Mouse (Mus musculus): ENCODE data around the gene Chrm4.
A peak's percentile ranks its signal among the peaks of the same experiment; 100 is the strongest.

The Chrm4 gene

DNA sequence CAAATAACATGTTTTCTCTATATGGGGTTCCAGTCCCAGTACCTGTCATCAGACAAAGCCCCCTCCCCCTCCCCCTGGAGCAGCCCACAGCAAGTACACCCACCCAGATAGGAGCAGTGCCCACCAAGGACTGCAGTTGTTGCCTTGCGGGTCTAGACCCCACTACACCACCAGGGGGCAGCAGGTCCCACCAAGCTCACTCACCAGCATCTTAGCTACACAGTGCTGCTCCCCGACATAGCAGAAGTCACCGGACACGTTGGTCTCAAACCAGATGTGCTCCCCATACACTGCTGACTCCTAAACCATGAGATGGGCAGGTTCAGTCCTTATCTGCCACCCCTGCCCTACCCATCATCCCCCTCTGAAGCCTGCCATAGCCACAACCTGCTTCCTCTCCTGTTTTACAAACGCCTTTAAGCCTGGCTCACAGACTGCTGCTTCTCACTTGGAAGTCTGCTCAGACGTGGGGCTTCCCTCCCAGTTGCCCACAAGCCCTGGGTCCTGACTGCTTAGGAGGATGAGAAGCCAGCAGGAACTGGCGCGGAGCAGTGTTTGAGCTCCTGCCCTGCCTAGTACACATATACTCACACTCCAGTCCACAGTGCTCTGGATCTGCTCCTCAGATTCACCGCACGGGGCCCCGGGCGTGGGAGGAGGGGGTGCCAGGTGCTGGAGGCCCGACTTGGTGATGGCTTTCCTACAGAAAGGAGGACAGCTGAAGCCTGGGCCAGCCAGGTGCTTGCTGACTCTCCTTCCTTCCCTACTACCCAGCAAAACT lies 17.3 kb downstream of the Chrm4 start:
- DNase-seq (ENCODE audit: low spot score) = peak; percentile 73

DNA sequence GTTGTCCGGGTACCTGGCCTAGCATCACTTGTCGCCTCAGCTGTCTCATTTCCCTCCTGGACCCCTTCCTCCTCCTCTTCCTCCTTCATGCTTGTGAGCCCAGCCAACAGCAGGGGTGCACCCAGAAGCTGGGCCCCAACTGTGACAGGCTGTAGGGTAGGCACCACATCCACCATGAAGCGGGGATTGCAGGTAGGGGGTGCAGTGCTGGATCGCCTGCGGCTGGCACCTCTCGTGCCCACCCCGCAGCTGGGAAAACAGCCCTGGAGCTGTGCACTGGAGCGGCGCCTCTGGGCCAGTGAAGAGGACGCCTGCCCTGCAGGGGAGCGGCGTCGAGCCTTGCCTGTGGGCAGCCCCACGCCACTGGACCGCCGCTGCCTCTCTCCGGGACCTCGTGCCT lies 18.4 kb downstream of the Chrm4 start, which contains the start of gene Gm9821:
Gene Gm9821 (plus strand): TSS at position 221 of the 400 bp plus-strand sequence.
- no peak for DNase-seq (ENCODE audit: low spot score)

GRCm38 (mm10) chr2:91946836-91947235 lies 19.8 kb downstream of the Chrm4 start:
- no peak for DNase-seq (ENCODE audit: low spot score)

DNA sequence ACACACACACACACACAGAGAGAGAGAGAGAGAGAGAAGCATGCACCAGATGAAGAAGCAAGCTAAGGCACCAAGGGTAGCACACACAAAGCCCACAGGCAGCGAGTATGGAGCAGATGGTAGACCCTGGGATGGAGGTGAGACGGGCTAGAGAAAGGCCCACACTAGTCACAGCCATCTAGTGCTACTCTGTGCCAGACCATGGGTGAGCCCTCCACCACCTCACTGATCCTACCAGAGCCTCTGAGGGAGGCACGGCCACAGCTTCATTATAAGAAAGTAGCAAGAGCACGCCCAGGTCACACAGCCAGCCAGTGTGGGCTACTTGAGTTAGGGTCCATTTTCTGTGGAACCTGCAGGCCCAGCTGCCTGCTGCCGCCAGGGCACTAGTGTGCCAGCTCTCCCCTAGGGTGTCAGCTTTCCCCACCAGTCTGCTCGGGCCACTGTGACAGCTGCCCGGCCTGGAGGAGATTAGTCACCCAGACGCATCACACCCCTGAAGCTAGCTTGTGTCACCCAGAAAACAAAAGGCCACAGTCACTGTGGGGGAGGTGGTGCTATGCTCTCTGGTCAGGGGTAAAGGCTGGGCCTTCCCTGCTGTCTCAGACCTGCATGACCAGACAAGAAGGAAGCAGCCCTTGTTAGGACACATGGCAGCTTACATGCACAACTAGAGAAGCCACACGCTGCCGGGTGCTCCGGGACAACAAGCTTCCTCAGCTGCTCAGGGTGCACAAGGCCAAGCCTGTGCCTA lies 20.5 kb downstream of the Chrm4 start:
- DNase-seq (ENCODE audit: low spot score) = peak; percentile 66

- DNase-seq (ENCODE audit: low spot score) = no peak
Observed at GRCm38 (mm10) chr2:91948151-91948509, 21.1 kb downstream of the Chrm4 start.

GRCm38 (mm10) chr2:91948792-91949241 lies 21.8 kb downstream of the Chrm4 start:
- peak; percentile 54 for DNase-seq (ENCODE audit: low spot score)

GRCm38 (mm10) chr2:91949411-91950274 lies 22.6 kb downstream of the Chrm4 start:
- peak; percentile 62 for DNase-seq (ENCODE audit: low spot score)

GRCm38 (mm10) chr2:91950275-91951085 lies 23.4 kb downstream of the Chrm4 start:
- peak; percentile 52 for DNase-seq (ENCODE audit: low spot score)

DNA sequence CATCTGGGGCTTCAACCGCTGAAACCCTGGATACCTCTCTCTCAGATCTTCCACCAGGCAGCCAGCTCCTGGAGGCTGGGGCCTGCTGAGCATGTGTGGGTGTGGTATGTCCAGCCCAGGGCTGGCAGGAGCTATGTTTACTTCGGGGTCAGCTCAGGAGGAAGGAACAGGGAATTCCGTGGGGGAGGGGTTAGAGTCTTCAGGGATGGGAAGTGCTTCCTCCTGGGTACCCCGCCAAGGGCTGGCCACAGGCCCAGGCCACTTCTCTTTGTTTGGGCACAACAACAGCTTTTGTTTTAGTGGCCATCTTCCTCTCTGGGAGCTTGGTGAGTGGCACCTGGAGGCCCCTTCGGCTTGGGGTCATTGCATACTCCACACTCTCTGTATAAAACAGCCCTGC lies 26.8 kb downstream of the Chrm4 start:
- DNase-seq (ENCODE audit: low spot score) = no peak

DNA sequence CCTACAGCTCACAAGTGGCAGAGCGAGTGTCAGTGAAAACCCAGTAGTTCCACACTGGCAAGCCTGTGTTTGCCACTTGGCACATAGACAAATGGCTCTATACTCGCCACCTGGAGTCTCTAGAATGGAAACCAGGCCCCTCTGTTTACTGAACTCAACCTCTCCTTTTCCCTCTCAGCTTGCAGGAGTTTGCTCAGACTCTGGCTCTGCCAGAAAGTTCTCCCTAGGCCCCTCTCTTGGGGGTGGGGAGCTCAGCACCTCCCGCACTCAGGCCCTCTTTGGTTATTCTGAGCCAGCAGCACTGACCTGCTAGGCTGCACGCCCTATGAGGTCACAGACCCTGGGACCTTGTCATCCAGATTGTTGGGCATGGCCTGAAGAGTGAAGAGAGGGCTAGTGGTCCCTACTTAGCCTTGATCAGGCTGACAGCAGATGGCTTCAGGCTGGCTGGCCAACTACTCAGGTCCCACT lies 28.1 kb downstream of the Chrm4 start:
- DNase-seq (ENCODE audit: low spot score) = no peak

- DNase-seq (ENCODE audit: low spot score) = no peak
Observed at GRCm38 (mm10) chr2:91955875-91956274, 28.8 kb downstream of the Chrm4 start.

GRCm38 (mm10) chr2:91957096-91957495 lies 30.0 kb downstream of the Chrm4 start:
- DNase-seq (ENCODE audit: low spot score) = no peak

DNA sequence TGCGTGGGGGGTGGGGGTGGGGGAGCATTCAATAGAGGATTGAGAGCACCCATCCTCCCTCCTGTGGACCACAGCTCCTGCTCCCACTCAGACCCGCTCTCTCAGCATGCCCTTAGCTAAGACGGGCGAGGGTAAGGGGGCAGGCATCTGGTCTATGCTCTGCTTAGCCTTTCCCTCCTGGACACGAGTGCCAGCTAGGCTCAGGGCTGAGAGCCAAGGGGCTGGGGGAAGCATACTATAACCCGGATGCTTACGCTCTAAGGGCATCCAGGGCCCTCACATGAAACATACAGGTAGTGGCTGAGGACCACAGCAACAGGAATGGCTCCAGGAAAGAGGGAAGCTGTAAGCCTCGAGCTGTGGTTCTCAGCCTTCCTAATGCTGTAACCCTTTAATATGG lies 31.0 kb downstream of the Chrm4 start:
- DNase-seq (ENCODE audit: low spot score) = no peak

DNA sequence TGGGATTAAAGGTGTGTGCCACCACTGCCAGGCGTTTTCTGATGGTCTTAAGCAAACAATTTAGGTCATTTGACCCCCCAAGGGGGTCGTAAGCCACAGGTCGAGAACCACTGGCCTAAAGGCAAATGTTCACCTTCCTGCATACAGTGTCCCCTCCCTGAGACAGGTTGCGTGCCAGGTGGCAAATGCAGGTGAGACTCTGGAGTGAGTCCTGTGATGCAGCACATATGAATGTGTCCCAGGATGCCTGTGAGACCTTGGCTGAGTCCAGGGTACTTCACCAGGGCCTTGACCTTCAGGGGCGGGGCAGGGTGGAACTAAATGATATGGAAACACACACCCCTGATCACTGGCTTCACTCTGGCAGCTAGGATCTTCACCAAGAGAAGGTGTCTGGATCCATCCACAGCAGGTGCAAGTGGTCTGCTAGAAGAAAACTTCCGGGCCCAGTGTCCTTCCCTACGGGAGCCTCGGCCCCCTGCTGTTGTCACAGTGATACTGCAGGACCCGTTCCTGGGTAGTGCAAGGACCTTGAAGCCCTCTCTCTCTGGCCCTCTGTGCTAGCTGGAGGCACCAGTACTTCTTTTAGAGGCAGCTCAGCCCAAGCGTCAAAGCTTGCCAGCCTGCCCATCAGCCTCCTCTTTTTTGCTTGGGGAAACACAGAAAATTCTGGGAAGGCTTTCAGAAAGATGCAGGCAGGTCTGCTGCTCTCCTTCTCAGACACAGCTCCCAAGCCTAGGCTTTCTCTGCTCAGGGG lies 31.8 kb downstream of the Chrm4 start:
- DNase-seq (ENCODE audit: low spot score) = no peak

DNA sequence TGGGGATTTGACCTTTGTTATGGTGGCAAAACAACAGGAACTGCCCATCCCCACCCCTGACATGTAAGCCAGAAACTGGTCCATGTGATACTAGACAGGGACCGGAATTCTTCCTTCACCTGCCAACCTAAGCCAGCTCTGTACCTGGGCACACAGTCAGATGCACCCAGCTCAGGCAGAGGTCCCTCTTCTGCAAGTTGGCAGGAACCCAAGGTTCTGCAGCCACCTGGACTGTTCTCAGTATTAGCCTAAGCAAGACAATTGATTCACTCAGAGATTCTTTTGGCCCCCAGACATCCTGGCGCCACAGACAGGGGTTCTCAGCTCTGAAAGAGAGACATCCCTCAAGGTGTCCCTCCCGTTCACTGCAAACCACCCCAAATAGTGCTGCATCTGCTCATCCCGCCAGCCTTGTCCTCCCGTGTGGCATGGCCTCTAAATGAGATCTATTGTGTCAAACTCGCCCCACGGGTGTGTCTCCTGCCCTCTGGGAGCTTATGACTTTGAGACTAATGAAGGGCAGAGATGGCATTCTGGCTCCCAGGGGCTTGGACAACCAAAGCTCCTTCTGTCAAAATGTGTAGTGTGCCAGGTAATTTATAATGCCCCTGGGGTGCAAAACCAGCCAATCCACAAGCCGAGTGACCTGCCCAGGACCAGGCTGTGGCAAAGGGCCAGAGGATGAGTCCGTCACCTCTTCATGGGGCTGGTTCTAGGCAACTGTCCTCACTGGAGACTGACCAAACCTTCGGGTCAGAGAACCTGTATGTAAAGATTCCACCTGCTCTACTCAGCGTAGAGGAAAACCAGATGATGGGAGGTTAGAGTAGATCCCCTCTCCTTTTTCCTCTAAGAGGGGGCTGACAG lies 32.7 kb downstream of the Chrm4 start:
- no peak for DNase-seq (ENCODE audit: low spot score)

DNA sequence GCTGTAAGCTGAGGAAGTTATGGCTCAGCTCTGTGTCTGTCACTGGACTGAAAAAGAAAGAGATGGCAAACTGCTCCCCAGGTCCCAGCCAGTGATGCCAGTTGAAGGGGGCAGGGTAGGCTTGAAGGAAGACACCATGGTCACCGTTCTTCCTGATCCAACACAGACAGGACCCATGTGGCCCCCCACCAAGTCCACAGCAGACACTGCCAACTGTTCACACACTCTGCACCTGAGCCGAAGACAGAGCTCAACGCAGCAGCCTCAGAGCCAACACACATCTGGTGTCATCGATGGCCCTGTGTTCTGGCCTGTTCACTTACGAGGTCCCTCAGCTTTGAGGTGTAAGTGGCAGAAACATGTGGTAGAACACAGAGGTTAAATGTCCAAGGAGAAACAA lies 33.4 kb downstream of the Chrm4 start:
- no peak for DNase-seq (ENCODE audit: low spot score)

DNA sequence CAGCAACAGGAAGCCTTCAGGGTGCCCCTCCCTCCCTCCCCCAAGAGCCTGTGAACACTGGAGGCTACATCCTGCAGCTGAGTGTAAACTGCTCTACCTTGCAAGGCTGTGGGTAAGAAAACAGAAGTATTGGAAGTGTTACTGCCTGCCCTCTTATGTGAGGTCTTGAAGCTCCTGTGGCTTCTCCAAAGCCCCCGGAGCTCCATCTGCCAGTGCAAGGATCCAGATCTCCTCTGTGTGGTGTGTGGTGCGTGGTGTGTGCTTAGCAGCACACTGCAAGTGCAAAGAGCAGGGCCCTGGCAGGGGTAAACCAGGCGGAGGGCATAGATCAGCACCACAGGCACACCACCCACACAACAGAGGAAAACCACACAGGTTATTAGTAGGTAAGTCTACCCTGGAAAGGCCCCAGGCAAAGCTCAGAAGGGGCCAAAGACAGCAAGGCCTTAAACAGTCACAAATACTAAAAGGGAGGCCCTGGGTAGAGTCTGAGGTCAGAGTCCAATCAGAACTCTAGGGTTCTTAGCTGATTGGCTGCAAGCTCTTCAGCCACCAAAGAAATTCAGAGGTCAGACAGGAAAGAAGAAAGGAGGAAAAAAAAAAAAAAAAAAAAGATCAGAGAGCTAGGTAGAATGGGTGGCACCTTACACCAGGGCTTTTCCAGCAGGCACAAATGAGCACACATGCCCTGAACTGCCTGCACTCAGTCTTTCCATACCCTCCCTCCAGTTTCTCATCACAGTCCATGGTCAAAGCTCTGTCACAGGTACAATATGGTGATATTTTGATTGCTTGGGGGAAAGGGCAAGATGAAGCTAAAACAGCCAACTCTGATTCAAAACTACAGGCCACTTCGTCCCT lies 35.1 kb downstream of the Chrm4 start:
- no peak for DNase-seq (ENCODE audit: low spot score)

DNA sequence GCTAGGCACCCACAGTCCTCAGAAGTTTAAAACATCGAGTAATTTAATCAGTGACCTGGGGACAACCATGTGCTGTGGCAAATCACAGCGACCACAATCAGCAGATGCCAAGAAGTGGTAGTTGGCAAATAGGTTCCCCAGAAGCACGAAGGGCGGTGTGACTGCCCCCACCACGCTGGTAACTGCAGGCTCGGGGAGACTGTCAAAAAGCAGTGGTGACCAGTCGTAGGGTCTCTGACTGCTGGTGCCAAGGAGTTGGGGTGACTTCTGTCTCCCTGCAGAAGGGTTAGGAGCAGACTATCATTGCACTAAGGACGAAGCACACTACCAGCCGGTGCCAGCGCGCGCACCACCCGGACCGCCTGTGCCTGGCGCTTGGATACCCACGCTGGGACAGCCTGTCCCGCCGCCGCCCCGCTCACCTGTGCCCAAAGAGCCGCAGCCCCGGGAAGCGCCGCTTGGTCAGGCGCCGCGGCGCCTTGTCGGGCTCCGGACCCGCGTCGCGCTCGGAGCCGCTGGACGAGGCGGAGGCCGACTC lies 35.9 kb downstream of the Chrm4 start:
- DNase-seq (ENCODE audit: low spot score) = no peak
